Mouse (Mus musculus): ENCODE data around the gene Aldh1a2.

The Aldh1a2 gene

DNA sequence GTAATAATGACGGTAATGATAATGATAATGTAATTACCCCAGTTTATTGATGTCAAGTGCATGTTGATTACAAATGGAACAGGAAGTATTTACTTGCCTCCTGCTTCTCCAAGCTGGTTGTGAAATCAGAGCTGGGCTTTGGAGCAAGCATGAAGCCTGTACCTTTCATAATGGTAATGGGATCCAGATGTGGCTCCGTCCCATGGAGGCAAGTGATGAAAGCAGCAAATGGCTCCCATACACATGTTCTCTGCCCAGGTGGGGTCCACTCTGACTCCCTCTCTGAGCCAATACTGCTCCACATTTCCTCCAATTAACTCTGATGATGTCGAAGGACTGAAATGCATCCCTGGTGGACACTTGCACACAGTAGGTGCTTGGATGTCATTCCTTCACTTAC is 121.8 kb downstream of the Aldh1a2 start:
- no peak for ATAC-seq (ENCODE audit: insufficient number of reproducible peaks, low FRiP score, low TSS enrichment)

DNA sequence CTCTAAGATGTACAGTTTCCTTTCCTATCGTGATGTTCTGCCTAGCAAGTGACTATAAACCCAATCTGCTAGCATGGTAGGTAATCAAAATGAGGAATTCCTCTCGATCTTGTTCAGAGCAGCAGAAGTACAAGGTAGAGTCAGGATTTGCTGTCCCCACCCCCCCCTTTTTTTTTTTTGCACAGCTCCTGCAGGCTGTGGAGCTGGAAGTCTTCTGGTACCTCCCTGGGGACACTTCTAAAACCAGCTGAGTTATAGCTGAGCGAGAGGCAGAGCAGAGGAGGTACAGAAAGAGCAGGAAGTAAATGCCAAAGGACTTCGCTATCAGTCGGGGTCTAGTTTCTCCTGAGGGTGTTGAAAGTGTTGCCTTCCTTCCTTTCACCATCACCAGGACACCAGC is 124.5 kb downstream of the Aldh1a2 start:
- no peak for ATAC-seq (ENCODE audit: insufficient number of reproducible peaks, low FRiP score, low TSS enrichment)
